Mouse (Mus musculus) limb, embryonic 12.5 days (tissue): ENCODE data around the gene Ctrl. TPM values are rescaled to one million over a fixed set of nuclear protein-coding genes. Genes with fewer than 3 reads are reported as not detected.

Experiments
- ATAC-seq: fragments of 200-750 bp; cut with Nextera tagmentation; 2 replicates; pipeline ENCODE4 v1.8.0; 2017; ENCODE audit warnings: low read depth, moderate TSS enrichment; ENCODE audit not compliant: insufficient number of reproducible peaks, insufficient read depth, low FRiP score, low TSS enrichment
- H3K27ac ChIP-seq: fragments of 300-500 bp; sonication (generic); 2 replicates; pipeline ENCODE4 v1.5.1; 2016; ENCODE audit warnings: mild to moderate bottlenecking, moderate library complexity
- H3K27me3 ChIP-seq: fragments of 300-500 bp; sonication (generic); 2 replicates; pipeline ENCODE4 v1.6.1; 2016; ENCODE audit warnings: mild to moderate bottlenecking, moderate library complexity
- H3K36me3 ChIP-seq: fragments of 300-500 bp; sonication (generic); 2 replicates; pipeline ENCODE4 v1.6.1; 2016; ENCODE audit warnings: mild to moderate bottlenecking, moderate library complexity
- H3K4me1 ChIP-seq: fragments of 300-500 bp; sonication (generic); replicated peaks from 2 replicates; pipeline ENCODE4 v1.6.1; 2016
- H3K4me2 ChIP-seq: fragments of 300-500 bp; sonication (generic); 2 replicates; pipeline ENCODE4 v1.6.1; 2016; ENCODE audit warnings: mild to moderate bottlenecking, moderate library complexity
- H3K4me3 ChIP-seq: fragments of 300-500 bp; sonication (generic); replicated peaks from 2 replicates; pipeline ENCODE4 v1.5.1; 2016; ENCODE audit warnings: mild to moderate bottlenecking
- H3K9ac ChIP-seq: fragments of 300-500 bp; sonication (generic); replicated peaks from 2 replicates; pipeline ENCODE4 v1.6.1; 2016; ENCODE audit warnings: mild to moderate bottlenecking, moderate library complexity
- H3K9me3 ChIP-seq: fragments of 300-500 bp; sonication (generic); 2 replicates; pipeline ENCODE4 v1.6.1; 2016; ENCODE audit warnings: mild to moderate bottlenecking, moderate library complexity
- WGBS: fragments of 180-500 bp; shearing (Covaris S2); methylation state at CpG from one replicate; pipeline ENCODE4 v1.1.7; 2016; 5-methylcytosine and 5-hydroxymethylcytosine counted together
- polyA plus RNA-seq: library from polyadenylated mRNA; unstranded; fragments of >200 nt; fragmentation: Nextera tagmentation; extraction: Ambion mirVana; gene quantifications from 2 replicates; pipeline ENCODE4 v1.2.1, GENCODE M21; 2016

Gene Ctrl
- polyA plus RNA-seq, 1 experiment from 2014 or later, result 1.6 TPM

DNA sequence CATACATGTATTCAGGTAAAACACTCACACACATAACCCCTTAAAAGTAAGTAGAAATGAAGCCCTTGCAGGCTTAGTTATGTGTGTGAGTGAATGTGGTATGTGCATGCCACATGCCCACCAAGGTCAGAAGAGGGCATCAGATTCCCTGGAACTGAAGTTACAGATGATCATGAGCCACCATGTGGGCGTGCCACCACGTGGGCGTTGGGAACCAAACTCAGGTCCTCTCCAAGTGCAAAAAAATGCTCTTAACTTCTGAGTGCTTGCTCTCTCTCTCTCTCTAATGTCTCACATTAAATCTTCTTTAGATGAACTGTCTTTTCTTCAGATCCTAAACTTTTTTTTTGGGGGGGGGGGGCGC is 4.6 kb upstream of the Ctrl start, which contains the start of gene Psmb10:
Gene Psmb10 (minus strand): TSS at position 139 of the 364 bp plus-strand sequence.
- peak within 1 kb of the TSS; percentile 62 for H3K27ac ChIP-seq
- H3K4me1 ChIP-seq, result peaks cover 19% of the 10 kb centered on the region
- H3K4me2 ChIP-seq, result peak within 1 kb of the TSS; percentile 93
- H3K36me3 ChIP-seq, result peaks cover 45% of the 10 kb centered on the region
- no peaks in the 10 kb centered on the region for H3K27me3 ChIP-seq
- 32% methylated on average over 4 of the region's 4 CpGs for WGBS
- H3K9me3 ChIP-seq, result no peaks in the 10 kb centered on the region
- peak within 1 kb of the TSS; percentile 59 for H3K4me3 ChIP-seq
- no peak for ATAC-seq
- peak within 1 kb of the TSS; percentile 66 for H3K9ac ChIP-seq

DNA sequence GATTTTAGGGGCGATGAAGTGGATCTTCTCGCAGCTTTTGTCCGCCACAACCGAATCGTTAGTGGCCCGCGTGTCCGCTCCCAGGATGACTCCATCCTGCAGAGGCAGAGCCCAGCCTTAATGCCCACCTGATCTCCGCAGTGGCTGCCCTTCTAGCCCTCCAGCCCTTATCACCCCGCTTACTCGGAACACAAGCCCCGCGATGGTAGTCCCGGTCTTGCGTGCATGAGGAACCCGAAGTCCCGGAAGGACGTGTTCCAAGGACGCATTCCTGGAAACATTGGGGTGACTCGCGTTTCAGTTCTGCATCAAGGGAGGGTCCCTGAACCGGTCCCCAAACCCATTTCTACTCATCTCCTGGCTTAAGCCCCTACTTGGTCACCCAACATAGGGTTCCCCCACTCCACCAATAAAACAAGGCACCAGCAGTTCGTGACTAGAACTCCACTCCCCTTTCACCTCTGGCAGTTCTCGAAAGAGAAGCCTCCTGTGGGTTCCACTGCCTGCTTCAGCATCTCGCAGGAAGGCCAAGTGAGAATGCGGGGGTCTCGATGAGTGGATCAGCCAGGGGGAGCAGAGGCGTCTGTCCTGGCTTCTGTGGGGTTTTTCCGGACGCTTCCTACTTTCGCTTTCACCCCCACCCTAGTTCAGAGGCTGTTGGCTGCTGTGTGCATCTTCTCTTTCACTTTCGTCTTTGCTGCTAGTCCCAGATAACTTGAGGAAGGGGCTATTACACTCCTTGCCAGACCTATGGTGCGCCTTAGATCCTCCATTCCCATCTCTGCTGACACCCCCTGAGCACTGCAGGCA is 4.0 kb upstream of the Ctrl start:
- Histone ChIP-seq H3K27ac (peak overlapping the region; percentile 62), H3K4me1 (peaks cover 19% of the 10 kb centered on the region), H3K4me3 (peak overlapping the region; percentile 59), H3K9ac (peak overlapping the region; percentile 66), H3K36me3 (peaks cover 45% of the 10 kb centered on the region), H3K9me3 (no peaks in the 10 kb centered on the region), H3K4me2 (peak overlapping the region; percentile 93), H3K27me3 (no peaks in the 10 kb centered on the region)
- WGBS, result 2% methylated on average over 33 of the region's 33 CpGs
- no peak for ATAC-seq

DNA sequence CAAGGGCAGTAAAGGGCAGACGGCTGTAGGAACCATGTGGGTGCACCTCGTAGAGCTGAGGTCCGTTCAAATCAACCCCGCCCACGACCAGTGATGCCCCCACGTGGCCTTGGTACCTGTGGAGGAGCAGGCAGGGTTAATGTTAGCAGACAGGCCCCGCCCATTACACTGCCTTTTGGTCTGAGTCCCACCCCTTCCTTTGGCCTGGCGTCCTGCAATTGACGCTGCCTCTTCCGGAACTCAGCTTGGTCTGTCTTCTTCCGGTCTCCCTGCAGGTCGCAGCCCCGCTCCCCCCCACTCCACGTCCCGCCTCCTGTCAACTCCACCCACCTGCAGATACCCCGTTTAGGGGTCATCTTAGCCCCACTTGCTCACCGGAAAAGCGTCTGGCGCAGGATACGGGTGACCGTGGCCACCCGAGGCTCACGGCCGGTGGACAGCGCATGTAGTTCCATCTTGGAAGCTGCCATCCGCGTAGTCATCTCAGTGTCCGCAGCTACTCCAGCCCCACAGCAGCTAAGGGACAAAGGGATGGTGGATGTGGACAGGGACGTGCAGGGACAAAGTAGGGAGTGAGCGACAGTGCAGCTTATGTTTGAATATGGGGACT is 3.3 kb upstream of the Ctrl start:
- peak overlapping the region; percentile 66 for H3K9ac ChIP-seq
- peaks cover 45% of the 10 kb centered on the region for H3K36me3 ChIP-seq
- H3K4me3 ChIP-seq, result peak overlapping the region; percentile 59
- peaks cover 19% of the 10 kb centered on the region for H3K4me1 ChIP-seq
- peak; percentile 84 for ATAC-seq
- WGBS, result under 1% methylated on average over 30 of the region's 30 CpGs
- no peaks in the 10 kb centered on the region for H3K9me3 ChIP-seq
- peak overlapping the region; percentile 93 for H3K4me2 ChIP-seq
- H3K27me3 ChIP-seq, result no peaks in the 10 kb centered on the region
- H3K27ac ChIP-seq, result peak overlapping the region; percentile 72

DNA sequence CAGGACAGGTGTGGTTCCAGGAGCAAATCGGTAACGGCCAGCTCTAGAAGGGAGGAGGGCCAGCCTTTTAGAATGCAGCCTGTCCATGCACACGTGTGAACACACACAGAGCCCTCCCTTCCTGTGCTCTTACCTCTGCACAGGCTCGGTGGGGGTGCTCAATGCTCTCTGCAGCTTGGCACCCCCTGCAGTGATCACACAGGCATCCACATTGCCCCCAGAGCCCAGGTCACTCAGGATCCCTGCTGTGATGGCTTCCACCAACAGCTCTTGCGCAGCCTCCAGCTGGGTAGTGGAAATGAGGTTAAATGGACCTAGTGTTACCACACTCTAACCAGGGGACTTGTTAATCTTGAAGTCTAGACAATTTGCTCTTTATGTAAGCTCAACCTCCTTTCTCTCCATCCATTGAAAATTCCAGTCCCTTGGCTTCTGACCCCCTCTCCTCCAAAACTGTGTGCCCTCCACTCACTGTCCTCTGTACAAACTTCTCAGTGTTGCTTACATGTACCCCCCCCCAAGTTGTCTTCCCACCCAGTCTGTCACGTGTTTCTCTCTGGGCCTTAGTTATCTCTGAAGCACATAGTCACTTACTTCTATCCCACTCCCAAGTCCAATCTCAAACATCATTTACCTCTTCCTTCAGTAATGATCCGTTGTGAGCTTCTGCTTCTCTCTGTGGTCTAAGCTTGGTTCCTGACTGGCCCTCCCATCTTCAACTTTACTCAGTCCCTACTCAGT is 2.4 kb upstream of the Ctrl start:
- H3K4me1 ChIP-seq, result peaks cover 19% of the 10 kb centered on the region
- peak overlapping the region; percentile 59 for H3K4me3 ChIP-seq
- H3K9me3 ChIP-seq, result no peaks in the 10 kb centered on the region
- no peaks in the 10 kb centered on the region for H3K27me3 ChIP-seq
- H3K36me3 ChIP-seq, result peaks cover 45% of the 10 kb centered on the region
- ATAC-seq, result no peak
- 23% methylated on average over 7 of the region's 7 CpGs for WGBS
- peak overlapping the region; percentile 66 for H3K9ac ChIP-seq
- peak overlapping the region; percentile 72 for H3K27ac ChIP-seq
- peak overlapping the region; percentile 93 for H3K4me2 ChIP-seq

DNA sequence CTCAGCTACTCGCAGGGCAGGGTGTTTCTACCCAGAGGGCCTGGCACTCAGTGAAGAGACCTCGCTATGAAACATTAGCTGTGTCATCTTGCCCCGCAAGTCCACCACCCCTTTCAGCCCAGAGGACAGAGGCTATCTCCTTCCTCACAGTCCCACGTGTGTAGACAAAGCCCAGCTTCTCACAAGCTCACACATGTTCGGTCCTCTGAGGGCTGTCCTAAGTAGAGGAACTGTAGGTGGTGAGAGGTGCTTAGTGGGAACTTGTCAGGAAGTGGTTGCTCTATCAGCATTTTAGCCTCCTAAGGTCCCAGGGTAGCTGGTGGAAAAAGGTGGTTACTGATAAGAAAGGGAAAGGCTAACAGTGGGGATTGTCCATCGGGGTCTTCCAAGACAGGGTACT is 1.4 kb upstream of the Ctrl start:
- WGBS, result 83% methylated on average over 6 of the region's 6 CpGs
- Histone ChIP-seq H3K4me3 (no peak overlapping the region), H3K4me1 (peaks cover 19% of the 10 kb centered on the region), H3K36me3 (peaks cover 46% of the 10 kb centered on the region), H3K9ac (no peak overlapping the region), H3K4me2 (no peak overlapping the region; the same call in 1 of the 2 replicates), H3K27me3 (no peaks in the 10 kb centered on the region), H3K27ac (no peak overlapping the region), H3K9me3 (no peaks in the 10 kb centered on the region)
- ATAC-seq, result no peak

DNA sequence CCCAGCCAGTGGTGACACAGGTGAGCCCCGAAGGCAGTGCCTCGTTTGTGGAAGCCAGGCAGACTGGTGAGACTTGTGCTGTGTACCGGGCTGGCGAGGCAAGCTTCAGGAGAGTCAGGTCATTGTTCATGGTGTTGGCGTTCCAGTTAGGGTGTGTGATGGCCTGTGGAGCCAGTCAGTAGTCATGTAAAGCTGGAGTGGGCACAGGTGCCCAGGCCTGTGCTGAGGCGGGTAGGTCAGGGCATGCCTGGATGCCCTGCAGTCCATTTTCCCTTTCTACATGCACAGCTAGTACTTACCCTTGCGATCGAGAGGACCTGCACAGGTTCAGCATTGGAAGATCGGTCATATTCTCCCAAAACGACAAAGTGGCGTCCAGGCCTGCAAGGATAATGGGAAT is 1.1 kb downstream of the Ctrl start:
- 91% methylated on average over 11 of the region's 11 CpGs for WGBS

DNA sequence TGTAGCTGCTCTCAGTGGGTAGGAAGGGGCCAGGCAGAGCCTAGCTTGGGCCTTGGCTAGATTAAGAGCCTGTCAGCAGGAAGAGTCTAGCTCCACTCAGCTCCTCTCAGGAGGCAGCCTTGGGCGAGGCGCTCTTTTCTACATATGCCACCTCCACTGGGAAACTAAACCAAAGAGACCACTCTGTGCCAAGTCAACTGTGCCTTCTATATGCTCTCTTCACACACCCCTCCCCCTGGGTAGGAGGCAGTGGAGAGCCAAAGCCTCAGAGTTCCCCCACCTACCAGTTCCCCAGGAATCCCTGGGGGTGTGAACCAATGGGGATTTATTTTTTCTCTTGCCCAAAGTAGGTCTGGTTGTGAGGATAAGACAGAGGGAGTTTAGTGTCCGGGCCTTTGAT is 2.4 kb downstream of the Ctrl start:
- Histone ChIP-seq H3K9me3 (no peaks in the 10 kb centered on the region), H3K36me3 (peaks cover 66% of the 10 kb centered on the region), H3K9ac (no peak overlapping the region), H3K4me1 (peaks cover 7% of the 10 kb centered on the region), H3K4me3 (no peak overlapping the region), H3K27me3 (no peaks in the 10 kb centered on the region), H3K4me2 (no peak overlapping the region), H3K27ac (no peak overlapping the region)
- WGBS, result 93% methylated on average over 3 of the region's 3 CpGs
- ATAC-seq, result no peak

More for the DNA sequence above, 1.1 kb downstream of the Ctrl start:
- H3K9ac ChIP-seq, result no peak overlapping the region
- no peak overlapping the region for H3K4me3 ChIP-seq
- H3K27ac ChIP-seq, result no peak overlapping the region
- H3K36me3 ChIP-seq, result peaks cover 63% of the 10 kb centered on the region
- H3K4me2 ChIP-seq, result no peak overlapping the region
- H3K27me3 ChIP-seq, result no peaks in the 10 kb centered on the region
- peaks cover 11% of the 10 kb centered on the region for H3K4me1 ChIP-seq
- no peak for ATAC-seq
- no peaks in the 10 kb centered on the region for H3K9me3 ChIP-seq

DNA sequence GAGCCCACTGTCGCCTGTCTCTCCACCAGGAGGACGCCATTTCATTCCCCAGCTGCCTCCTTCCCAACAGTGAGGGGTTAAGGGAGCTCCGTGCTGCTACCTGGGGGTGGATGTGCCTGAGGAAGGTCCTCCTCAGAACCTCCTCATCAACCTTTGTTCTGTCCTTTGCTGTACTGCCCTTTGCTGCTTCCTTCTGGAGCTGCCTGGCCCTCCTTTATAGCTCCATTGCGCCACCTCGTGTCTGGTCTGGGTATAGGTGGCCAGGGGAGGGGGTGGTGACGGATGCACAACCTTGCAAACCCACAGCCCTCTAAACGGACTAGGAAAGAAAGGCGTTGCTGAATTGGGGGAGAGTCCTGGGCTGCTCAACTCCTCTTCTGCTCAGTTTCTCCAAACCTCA is 3.1 kb downstream of the Ctrl start:
- 15% methylated on average over 8 of the region's 8 CpGs for WGBS
- ATAC-seq, result no peak
- Histone ChIP-seq H3K27me3 (no peaks in the 10 kb centered on the region), H3K4me3 (no peak overlapping the region), H3K4me1 (peaks cover under 1% of the 10 kb centered on the region; the same call in 1 of the 2 replicates), H3K27ac (no peak overlapping the region), H3K4me2 (no peak overlapping the region), H3K9ac (no peak overlapping the region; the same call in 1 of the 2 replicates), H3K36me3 (peaks cover 71% of the 10 kb centered on the region), H3K9me3 (no peaks in the 10 kb centered on the region)

DNA sequence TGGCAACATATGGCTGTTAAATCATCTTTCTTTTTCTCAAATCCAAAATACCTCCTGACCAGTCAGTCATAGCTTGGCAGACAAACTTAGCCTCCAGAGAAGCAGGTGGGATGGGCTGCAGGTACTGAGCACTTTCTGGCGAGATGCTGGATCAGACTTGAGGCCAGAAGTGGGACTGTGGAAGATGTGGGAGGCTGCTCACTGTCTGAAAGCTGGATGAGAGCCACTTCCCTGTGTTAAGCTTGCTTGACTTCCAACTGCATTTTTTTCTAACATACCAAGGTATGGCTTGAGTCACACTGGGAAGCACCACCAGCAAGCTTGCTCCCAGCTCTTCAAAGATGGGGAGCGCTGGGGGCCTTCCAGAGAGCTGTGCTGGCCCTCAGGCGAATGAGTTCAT is 8.5 kb downstream of the Ctrl start:
- ATAC-seq, result no peak
- 75% methylated on average over 3 of the region's 3 CpGs for WGBS
- H3K27ac ChIP-seq, result no peak overlapping the region
- H3K9ac ChIP-seq, result no peak overlapping the region
- H3K4me2 ChIP-seq, result no peak overlapping the region
- no peak overlapping the region for H3K4me3 ChIP-seq
- H3K9me3 ChIP-seq, result no peaks in the 10 kb centered on the region
- H3K4me1 ChIP-seq, result no peaks in the 10 kb centered on the region
- peaks cover 53% of the 10 kb centered on the region for H3K36me3 ChIP-seq
- H3K27me3 ChIP-seq, result no peaks in the 10 kb centered on the region

DNA sequence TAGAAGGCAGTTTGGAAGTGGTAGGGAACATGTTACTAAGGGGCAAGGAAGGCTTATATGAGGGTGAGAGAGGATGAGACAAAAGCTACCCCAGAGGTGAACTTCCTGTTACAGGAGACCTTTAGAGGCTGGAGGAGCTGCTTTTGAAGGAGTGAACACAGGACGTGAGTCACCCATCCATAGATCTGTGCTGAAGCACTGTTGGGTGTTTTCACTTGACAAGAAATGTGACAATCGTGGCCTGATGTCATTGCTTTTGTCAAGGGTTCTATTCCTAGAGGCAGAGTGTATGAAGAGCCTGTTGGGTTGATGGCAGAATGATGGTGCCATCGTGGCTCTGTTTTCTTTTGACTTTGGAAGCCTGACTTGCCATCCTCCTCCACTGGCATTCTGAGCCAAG is 14.3 kb downstream of the Ctrl start:
- H3K27ac ChIP-seq, result no peak overlapping the region
- no peak overlapping the region for H3K4me2 ChIP-seq
- WGBS, result 95% methylated on average over 3 of the region's 3 CpGs
- no peak for ATAC-seq
- peaks cover 53% of the 10 kb centered on the region for H3K36me3 ChIP-seq
- no peaks in the 10 kb centered on the region for H3K27me3 ChIP-seq
- no peak overlapping the region for H3K9ac ChIP-seq
- no peaks in the 10 kb centered on the region for H3K9me3 ChIP-seq
- H3K4me1 ChIP-seq, result no peaks in the 10 kb centered on the region
- H3K4me3 ChIP-seq, result no peak overlapping the region

DNA sequence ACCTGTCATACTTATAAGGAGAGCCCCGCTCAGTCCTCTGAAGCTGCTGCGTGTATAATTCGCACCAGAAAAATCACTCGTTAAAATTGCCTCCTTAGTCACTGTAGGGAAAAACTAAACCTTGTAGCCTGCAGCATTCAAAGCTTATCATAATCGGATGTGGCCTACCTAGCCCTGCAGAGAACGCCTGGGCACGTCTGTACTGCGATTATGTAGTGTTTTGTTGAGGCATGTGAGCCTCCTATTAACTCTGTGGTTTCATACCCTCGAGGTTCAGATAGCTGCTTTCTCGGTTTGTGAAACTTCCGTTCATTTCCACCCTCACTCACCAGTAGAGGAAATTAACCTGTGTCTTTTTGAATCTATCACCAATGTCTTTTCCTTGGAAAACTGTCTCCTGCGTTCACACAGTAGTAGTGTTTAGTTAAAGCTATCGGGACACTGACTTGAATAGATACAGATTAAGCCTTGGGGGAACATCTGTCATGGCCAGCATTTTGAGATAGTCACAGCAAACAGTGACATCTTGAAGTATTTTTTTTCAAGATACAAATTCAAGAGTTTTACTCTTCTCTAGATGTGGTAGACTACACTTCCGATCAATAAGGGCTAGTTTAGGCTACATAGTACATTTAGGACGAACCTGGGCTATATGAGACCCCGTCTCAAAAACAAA is 32.6 kb downstream of the Ctrl start:
- ATAC-seq, result no peak
- Histone ChIP-seq H3K9ac (peak overlapping the region; percentile 97), H3K36me3 (peaks cover 7% of the 10 kb centered on the region), H3K4me3 (peak overlapping the region; percentile 87), H3K9me3 (no peaks in the 10 kb centered on the region), H3K27ac (peak overlapping the region; percentile 90), H3K27me3 (no peaks in the 10 kb centered on the region), H3K4me2 (peak overlapping the region; percentile 72), H3K4me1 (peaks cover 8% of the 10 kb centered on the region)
- WGBS, result 37% methylated on average over 16 of the region's 16 CpGs
